Mouse (Mus musculus) heart, adult 2 months (tissue): Measurements from ENCODE around the gene Npm3.

ENCODE experiments used
- CTCF ChIP-seq: fragments of 200-600 bp; IDR thresholded peaks from 2 replicates; pipeline ENCODE4 v1.8.1; 2022; ENCODE audit warnings: antibody characterized with exemption, mild to moderate bottlenecking, moderate library complexity
- EP300 ChIP-seq: fragments of 200-500 bp; IDR thresholded peaks from 2 replicates; pipeline ENCODE4 v1.6.1; 2011; ENCODE audit warnings: low read depth, low read length, control low read depth; ENCODE audit not compliant: insufficient read depth
- POLR2A ChIP-seq: fragments of 200-500 bp; IDR thresholded peaks from 2 replicates; pipeline ENCODE4 v1.6.1; 2011; ENCODE audit warnings: mild to moderate bottlenecking, low read depth, low read length, control low read depth; ENCODE audit not compliant: insufficient read depth

GRCm38 (mm10) chr19:45789888-45790874 lies 40.8 kb upstream of the Npm3 start:
- TF ChIP-seq CTCF, result no peak
- no peak for TF ChIP-seq POLR2A
- no peak for TF ChIP-seq EP300
